Comparison of ENCODE assay signal across 9 mouse cellular contexts in the genomic region with DNA sequence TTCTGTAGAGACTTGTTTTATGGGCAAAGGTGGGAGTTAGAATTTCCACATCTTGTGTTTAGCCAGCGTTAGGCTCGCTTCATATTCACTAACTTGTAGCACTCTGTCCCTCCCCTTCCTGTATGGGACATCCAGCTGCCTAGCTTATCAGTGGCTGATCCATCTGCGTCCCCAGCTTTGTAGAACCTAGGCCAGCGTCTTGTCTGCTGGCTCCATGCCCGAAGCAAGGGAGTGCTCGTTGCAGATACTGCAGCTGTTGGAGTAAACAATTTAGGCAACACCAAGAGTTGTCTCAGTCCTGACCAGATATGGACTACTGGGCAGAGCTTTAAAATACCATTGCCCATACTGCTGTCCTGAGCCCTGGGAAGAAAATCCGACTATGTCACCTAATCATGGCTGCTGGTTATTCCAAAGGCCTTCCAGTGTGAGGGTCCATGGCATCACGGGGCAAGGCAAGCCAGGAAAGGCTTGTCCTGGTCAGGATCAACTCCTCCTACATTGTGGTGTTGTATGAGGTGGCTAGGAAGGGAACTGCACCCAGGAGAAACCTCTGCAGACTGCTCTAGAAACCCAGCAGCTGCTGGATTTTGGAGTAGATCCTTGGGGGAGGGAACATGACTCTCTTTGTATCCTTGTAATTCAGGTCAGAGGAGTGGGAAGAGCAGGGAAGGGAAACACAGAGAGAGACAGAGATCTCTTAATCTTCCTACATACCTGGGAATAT.
A peak's percentile ranks its signal among the peaks of the same experiment; 100 is the strongest.
DNase-seq lines count a peak whose midpoint lies in the region; ATAC-seq and TF ChIP-seq lines count a peak whose summit lies in the region.
"Had no signal": no experiment of that assay in that cellular context is flagged by ENCODE, and none has a peak within 500 bp of the region (broad histone marks: within the 10 kb centered on the region; RNA-seq: fewer than 3 reads in every experiment).

No protein-coding gene starts in this region.

- H3K36me3 ChIP-seq in limb, embryonic 14.5 days (ENCODE audit: control insufficient read depth, insufficient read depth, low read length) = no peaks in the 10 kb centered on the region
- no peaks in the 10 kb centered on the region for H3K36me3 ChIP-seq in limb, embryonic 10.5 days

- DNase-seq in limb, embryonic 14.5 days (ENCODE audit: low spot score) = no peak
- DNase-seq in limb, embryonic 10.5 days (ENCODE audit: low spot score) = no peak
- DNase-seq in heart, adult 9 months (ENCODE audit: low spot score in 2 of 2) = peak; percentile 60 to 69
- peak; percentile 87 for DNase-seq in liver
- peak; percentile 49 to 61 for DNase-seq in spleen, postnatal 36 days (ENCODE audit: low spot score in 2 of 2)
- DNase-seq in left cerebral cortex, postnatal 10 days (ENCODE audit: extremely low spot score in 1 of 2, low spot score in 2 of 2) = no peak
- no peak for DNase-seq in right cerebral cortex, adult 2 months (ENCODE audit: low spot score in 2 of 2)

- WGBS in limb, embryonic 14.5 days = 67% methylated on average over 8 of the region's 8 CpGs
- whole genome bisulfite sequencing in limb, embryonic 10.5 days = 80% methylated on average over 8 of the region's 8 CpGs

- no peak overlapping the region for H3K9ac ChIP-seq in limb, embryonic 14.5 days (ENCODE audit: low read depth, low read length, severe bottlenecking)

- H3K4me2 ChIP-seq in limb, embryonic 14.5 days (replicated peaks; ENCODE audit: low read depth, low read length, severe bottlenecking) = no peak overlapping the region

- H3K4me1 ChIP-seq in limb, embryonic 14.5 days (ENCODE audit: control insufficient read depth, insufficient read depth, low read length) = peaks cover 5% of the 10 kb centered on the region; the same call in 1 of the 2 replicates
- peaks cover 10% of the 10 kb centered on the region; the same call in 1 of the 2 replicates for H3K4me1 ChIP-seq in limb, embryonic 10.5 days

- no peak for TF ChIP-seq POLR2A in limb, embryonic 14.5 days (IDR thresholded peaks at IDR 0.05; ENCODE audit: borderline replicate concordance, extremely low read depth, insufficient read depth, insufficient read length)

- no peaks in the 10 kb centered on the region for H3K27me3 ChIP-seq in limb, embryonic 14.5 days (ENCODE audit: control insufficient read depth, insufficient read depth, low read length)
- H3K27me3 ChIP-seq in limb, embryonic 10.5 days (ENCODE audit: low read depth, poor library complexity, severe bottlenecking) = no peaks in the 10 kb centered on the region

- no peak overlapping the region for H3K4me3 ChIP-seq in limb, embryonic 14.5 days (replicated peaks; ENCODE audit: low read length)
- no peak overlapping the region for H3K4me3 ChIP-seq in limb, embryonic 10.5 days
- H3K4me3 ChIP-seq: erythroblast, embryonic 14.5 days had no signal

- intact Hi-C loops in left cerebral cortex, postnatal 10 days (cut with DNase I) = no loop called here

- no peak overlapping the region for H3K27ac ChIP-seq in limb, embryonic 14.5 days (replicated peaks; ENCODE audit: low read depth, low read length)
- H3K27ac ChIP-seq in limb, embryonic 10.5 days = no peak overlapping the region

- no peaks in the 10 kb centered on the region for H3K9me3 ChIP-seq in limb, embryonic 14.5 days (ENCODE audit: control insufficient read depth, low read length)
- no peaks in the 10 kb centered on the region for H3K9me3 ChIP-seq in limb, embryonic 10.5 days (replicated peaks)

- peak; percentile 44; the same call in 1 of the 2 replicates for ATAC-seq in limb, embryonic 14.5 days (ENCODE audit: low FRiP score, low read depth)
- no peak for ATAC-seq in monocyte, adult 5-6 weeks (replicated peaks; ENCODE audit: insufficient number of reproducible peaks, low FRiP score, low TSS enrichment, poor library complexity, severe bottlenecking)

Comparison
In these comparisons a context has a peak if more than half of its experiments do, and no peak if none do; other contexts are left out.
1. DNase-seq: peak in heart, adult 9 months (2 of 2), liver (single experiment) and spleen, postnatal 36 days (2 of 2); none in limb, embryonic 14.5 days (single experiment), limb, embryonic 10.5 days (single experiment), left cerebral cortex, postnatal 10 days (0 of 2) and right cerebral cortex, adult 2 months (0 of 2).